Mouse (Mus musculus): Measurements from ENCODE around the gene Muc20. TPM values are rescaled to one million over a fixed set of nuclear protein-coding genes. Genes with fewer than 3 reads are reported as not detected.

Gene Muc20
- polyA plus RNA-seq, 1 experiment from 2014 or later: not detected

- Histone ChIP-seq H3K27me3 (no peaks in the 10 kb centered on the region), H3K9me3 (no peaks in the 10 kb centered on the region), H3K4me2 (no peak overlapping the region), H3K4me1 (no peaks in the 10 kb centered on the region), H3K27ac (no peak overlapping the region), H3K4me3 (no peak overlapping the region), H3K36me3 (no peaks in the 10 kb centered on the region), H3K9ac (no peak overlapping the region)
- ATAC-seq (ENCODE audit: insufficient number of reproducible peaks, insufficient read depth, low FRiP score, low TSS enrichment, low read depth): no peak
- 82% methylated on average over 9 of the region's 9 CpGs for WGBS
Observed at GRCm38 (mm10) chr16:32741366-32741765, 55.9 kb downstream of the Muc20 start.

GRCm38 (mm10) chr16:32740003-32740663, 57.1 kb downstream of the Muc20 start:
- H3K9me3 ChIP-seq: no peaks in the 10 kb centered on the region
- no peaks in the 10 kb centered on the region for H3K36me3 ChIP-seq
- H3K4me1 ChIP-seq: no peaks in the 10 kb centered on the region
- H3K27ac ChIP-seq: no peak overlapping the region
- no peak overlapping the region for H3K4me3 ChIP-seq
- H3K4me2 ChIP-seq: no peak overlapping the region
- H3K9ac ChIP-seq: no peak overlapping the region
- WGBS: 84% methylated on average over 8 of the region's 8 CpGs
- no peaks in the 10 kb centered on the region for H3K27me3 ChIP-seq
- ATAC-seq (ENCODE audit: insufficient number of reproducible peaks, insufficient read depth, low FRiP score, low TSS enrichment, low read depth): no peak

DNA sequence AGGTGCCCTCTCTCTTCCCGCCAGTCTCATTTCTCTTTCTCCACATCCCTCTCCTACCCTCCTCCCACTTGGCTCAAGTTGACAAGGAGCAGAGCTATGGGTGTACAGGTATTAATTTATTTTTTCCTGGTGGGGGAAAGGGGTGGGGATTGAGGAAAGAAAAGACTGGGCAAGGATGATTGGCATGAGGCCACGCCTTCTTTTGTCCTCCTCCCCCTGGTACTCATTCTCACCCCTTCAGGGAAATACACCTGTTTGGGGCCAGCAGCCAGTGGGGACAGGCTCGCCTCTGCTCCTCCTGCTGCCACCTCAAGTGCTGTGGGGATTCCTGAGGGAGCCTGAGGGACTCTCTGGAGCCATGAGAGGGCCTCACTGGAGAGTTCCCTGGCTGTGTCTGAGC, 61.2 kb downstream of the Muc20 start:
- Histone ChIP-seq H3K27me3 (no peaks in the 10 kb centered on the region), H3K9me3 (no peaks in the 10 kb centered on the region), H3K4me2 (no peak overlapping the region), H3K27ac (no peak overlapping the region), H3K36me3 (no peaks in the 10 kb centered on the region), H3K4me3 (no peak overlapping the region), H3K4me1 (no peaks in the 10 kb centered on the region), H3K9ac (no peak overlapping the region)
- no peak for ATAC-seq (ENCODE audit: insufficient number of reproducible peaks, insufficient read depth, low FRiP score, low TSS enrichment, low read depth)
- WGBS: 53% methylated on average over 3 of the region's 3 CpGs

DNA sequence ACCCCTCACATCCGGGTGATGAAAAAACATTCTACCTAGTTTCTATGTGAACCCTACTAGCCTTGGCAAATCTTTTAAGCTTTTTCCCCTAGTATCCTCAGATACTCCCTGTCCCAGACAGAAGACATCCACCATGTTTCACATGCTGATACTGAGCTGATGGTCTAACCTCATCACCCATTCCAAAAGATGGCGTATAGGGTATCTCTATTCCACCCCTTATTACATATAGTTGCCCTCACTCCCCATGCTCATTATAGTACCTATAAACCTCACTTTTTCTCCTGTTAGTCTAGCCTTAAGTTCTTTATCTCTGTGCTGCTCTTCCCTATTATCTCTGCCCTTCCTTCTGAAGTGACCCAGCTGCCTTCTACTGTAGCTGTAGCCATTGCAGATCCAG, 61.6 kb downstream of the Muc20 start, which contains the start of gene Muc4:
Gene Muc4 (plus strand): TSS at position 301 of the 400 bp plus-strand sequence.
- Histone ChIP-seq H3K27ac (no peak within 1 kb of the TSS), H3K27me3 (no peaks in the 10 kb centered on the region), H3K9me3 (no peaks in the 10 kb centered on the region), H3K4me3 (no peak within 1 kb of the TSS), H3K4me2 (no peak within 1 kb of the TSS), H3K4me1 (no peaks in the 10 kb centered on the region), H3K36me3 (no peaks in the 10 kb centered on the region), H3K9ac (no peak within 1 kb of the TSS)
- no peak for ATAC-seq (ENCODE audit: insufficient number of reproducible peaks, insufficient read depth, low FRiP score, low TSS enrichment, low read depth)
- WGBS: 90% methylated on average over 2 of the region's 2 CpGs

GRCm38 (mm10) chr16:32733213-32733612, 64.0 kb downstream of the Muc20 start:
- no peak for ATAC-seq (ENCODE audit: insufficient number of reproducible peaks, insufficient read depth, low FRiP score, low TSS enrichment, low read depth)
- Histone ChIP-seq H3K27ac (no peak overlapping the region), H3K4me3 (no peak overlapping the region), H3K9ac (no peak overlapping the region), H3K27me3 (no peaks in the 10 kb centered on the region), H3K36me3 (no peaks in the 10 kb centered on the region), H3K9me3 (no peaks in the 10 kb centered on the region), H3K4me2 (no peak overlapping the region), H3K4me1 (no peaks in the 10 kb centered on the region)
- WGBS: 86% methylated on average over 3 of the region's 3 CpGs

GRCm38 (mm10) chr16:32728730-32729129, 68.5 kb downstream of the Muc20 start:
- H3K9me3 ChIP-seq: no peaks in the 10 kb centered on the region
- no peak overlapping the region for H3K27ac ChIP-seq
- no peaks in the 10 kb centered on the region for H3K4me1 ChIP-seq
- H3K27me3 ChIP-seq: no peaks in the 10 kb centered on the region
- no peak for ATAC-seq (ENCODE audit: insufficient number of reproducible peaks, insufficient read depth, low FRiP score, low TSS enrichment, low read depth)
- 55% methylated on average over 1 of the region's 1 CpGs for WGBS
- H3K36me3 ChIP-seq: no peaks in the 10 kb centered on the region
- H3K4me2 ChIP-seq: no peak overlapping the region
- no peak overlapping the region for H3K4me3 ChIP-seq
- no peak overlapping the region for H3K9ac ChIP-seq

GRCm38 (mm10) chr16:32728240-32728639, 69.0 kb downstream of the Muc20 start:
- no peaks in the 10 kb centered on the region for H3K9me3 ChIP-seq
- H3K4me1 ChIP-seq: no peaks in the 10 kb centered on the region
- no peak overlapping the region for H3K4me2 ChIP-seq
- no peak overlapping the region for H3K9ac ChIP-seq
- no peaks in the 10 kb centered on the region for H3K27me3 ChIP-seq
- no peak overlapping the region for H3K4me3 ChIP-seq
- H3K27ac ChIP-seq: no peak overlapping the region
- H3K36me3 ChIP-seq: no peaks in the 10 kb centered on the region
- ATAC-seq (ENCODE audit: insufficient number of reproducible peaks, insufficient read depth, low FRiP score, low TSS enrichment, low read depth): no peak

Other genes with a start within 250 kb of the Muc20 start
- 20.8 and 21.4 TPM in 2 replicates for gene Tfrc, start 188.5 kb downstream of the Muc20 start, polyA plus RNA-seq (2015; fragmentation: Nextera tagmentation; extraction: Ambion mirVana)
- 12.7 and 13.3 TPM in 2 replicates for gene Tnk2, start 153.6 kb downstream of the Muc20 start, polyA plus RNA-seq (2015; fragmentation: Nextera tagmentation; extraction: Ambion mirVana)
- 0.38 and 0.62 TPM in 2 replicates for gene Muc4, start 61.5 kb downstream of the Muc20 start, polyA plus RNA-seq (2015; fragmentation: Nextera tagmentation; extraction: Ambion mirVana)
- gene Smbd1, start 13.0 kb upstream of the Muc20 start, polyA plus RNA-seq (2015; fragmentation: Nextera tagmentation; extraction: Ambion mirVana): not detected in 2 replicates
- 108 and 114 TPM in 2 replicates for gene Fyttd1, start 80.1 kb upstream of the Muc20 start, polyA plus RNA-seq (2015; fragmentation: Nextera tagmentation; extraction: Ambion mirVana)
- gene Rubcn, start 80.3 kb upstream of the Muc20 start, polyA plus RNA-seq (2015; fragmentation: Nextera tagmentation; extraction: Ambion mirVana): 16.0 and 20.3 TPM in 2 replicates
- gene Lrch3, start 116.7 kb upstream of the Muc20 start, polyA plus RNA-seq (2015; fragmentation: Nextera tagmentation; extraction: Ambion mirVana): 32.7 and 34.1 TPM in 2 replicates

Measured in embryonic facial prominence, embryonic 13.5 days (tissue).